8 mouse cellular contexts compared by ENCODE assay signal in the genomic region with DNA sequence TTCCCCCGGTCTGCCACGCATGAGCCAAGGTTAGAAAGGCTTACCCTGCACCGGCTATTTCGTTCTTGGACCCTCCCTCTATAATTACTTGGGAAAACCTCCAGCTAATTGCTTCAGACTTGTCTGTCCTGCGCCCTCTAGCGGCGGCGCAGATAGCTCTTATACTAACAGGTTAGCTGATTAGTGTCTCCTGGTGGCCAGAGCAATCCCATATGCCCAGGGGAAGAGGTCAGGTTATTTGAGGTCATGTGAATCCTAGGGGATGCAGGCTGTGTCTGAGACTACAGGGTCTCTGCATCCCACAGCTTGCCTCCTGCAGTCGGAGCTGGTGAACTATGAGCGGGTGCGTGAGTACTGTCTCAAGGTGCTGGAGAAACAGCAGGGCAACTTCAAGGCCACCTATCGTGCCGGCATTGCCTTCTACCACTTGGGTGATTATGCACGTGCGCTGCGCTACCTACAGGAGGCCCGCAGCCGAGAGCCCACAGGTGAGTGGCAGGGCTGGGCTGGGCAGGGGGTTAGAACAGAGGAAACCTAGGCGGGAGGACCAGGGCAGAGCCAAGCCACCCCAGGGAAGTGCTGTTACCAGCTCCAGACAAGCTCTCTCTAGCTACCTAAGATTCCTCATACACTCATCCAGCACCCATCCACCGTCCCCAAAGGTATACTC. TPM values are rescaled to one million over a fixed set of nuclear protein-coding genes. Genes with fewer than 3 reads are reported as not detected.
A peak's percentile ranks its signal among the peaks of the same experiment; 100 is the strongest.
DNase-seq lines count a peak whose midpoint lies in the region; ATAC-seq lines count a peak whose summit lies in the region.

No protein-coding gene starts in this region.

- H3K27me3 ChIP-seq in kidney, embryonic 14.5 days (ENCODE audit: control insufficient read depth, insufficient read depth, low read length) = peaks cover 64% of the 10 kb centered on the region
- H3K27me3 ChIP-seq in hindbrain, embryonic 14.5 days (ENCODE audit: control insufficient read depth, insufficient read depth, low read length) = 0 out of 2 replicates have a peak, but pooled peaks cover 10% of the 10 kb centered on the region
- H3K27me3 ChIP-seq in neural tube, embryonic 14.5 days (ENCODE audit: control insufficient read depth, insufficient read depth, low read length) = no peaks in the 10 kb centered on the region
- peaks cover 72% of the 10 kb centered on the region for H3K27me3 ChIP-seq in intestine, embryonic 15.5 days (replicated peaks)

- H3K27ac ChIP-seq in kidney, embryonic 14.5 days (ENCODE audit: low read depth, low read length) = no peak overlapping the region
- peak overlapping the region; percentile 97 for H3K27ac ChIP-seq in hindbrain, embryonic 14.5 days
- H3K27ac ChIP-seq in neural tube, embryonic 14.5 days (ENCODE audit: low read depth, low read length) = 0 out of 2 replicates have a peak overlapping the region, but pooled peaks have one; percentile 93
- no peak overlapping the region for H3K27ac ChIP-seq in intestine, embryonic 15.5 days

- 66% methylated on average over 20 of the region's 20 CpGs for WGBS in kidney, embryonic 14.5 days
- WGBS in hindbrain, embryonic 14.5 days = 68% methylated on average over 20 of the region's 20 CpGs
- WGBS in neural tube, embryonic 14.5 days = 61% methylated on average over 20 of the region's 20 CpGs
- 64% methylated on average over 20 of the region's 20 CpGs for WGBS in intestine, embryonic 15.5 days

- intact Hi-C loops in left cerebral cortex, postnatal 14 days (cut with DNase I) = loop anchor here (2.0 to 5.0 kb wide), 2 partner anchors 30 to 62 kb away; a partner anchor contains a TSS

- H3K4me2 ChIP-seq in kidney, embryonic 14.5 days (replicated peaks; ENCODE audit: low read depth, low read length) = no peak overlapping the region
- peak overlapping the region; percentile 73 for H3K4me2 ChIP-seq in hindbrain, embryonic 14.5 days (replicated peaks)
- H3K4me2 ChIP-seq in neural tube, embryonic 14.5 days (ENCODE audit: low read depth, low read length) = peak overlapping the region; percentile 63
- no peak overlapping the region for H3K4me2 ChIP-seq in intestine, embryonic 15.5 days (replicated peaks)

- 0 out of 2 replicates have a peak, but pooled peaks cover 4% of the 10 kb centered on the region for H3K4me1 ChIP-seq in kidney, embryonic 14.5 days (ENCODE audit: control insufficient read depth, insufficient read depth, low read length)
- peaks cover 7% of the 10 kb centered on the region for H3K4me1 ChIP-seq in hindbrain, embryonic 14.5 days (replicated peaks; ENCODE audit: control insufficient read depth, insufficient read depth, low read length)
- peaks cover 9% of the 10 kb centered on the region; the same call in 1 of the 2 replicates for H3K4me1 ChIP-seq in neural tube, embryonic 14.5 days (ENCODE audit: control insufficient read depth, insufficient read depth, low read length)
- H3K4me1 ChIP-seq in intestine, embryonic 15.5 days (replicated peaks) = peaks cover 7% of the 10 kb centered on the region; the same call in 1 of the 2 replicates

- no peaks in the 10 kb centered on the region; the same call in 1 of the 2 replicates for H3K36me3 ChIP-seq in kidney, embryonic 14.5 days (ENCODE audit: control insufficient read depth, insufficient read depth, low read length)
- peaks cover 41% of the 10 kb centered on the region for H3K36me3 ChIP-seq in hindbrain, embryonic 14.5 days (replicated peaks; ENCODE audit: control insufficient read depth, insufficient read depth)
- H3K36me3 ChIP-seq in neural tube, embryonic 14.5 days (ENCODE audit: control insufficient read depth, insufficient read depth, low read length) = peaks cover 23% of the 10 kb centered on the region
- no peaks in the 10 kb centered on the region; the same call in 1 of the 2 replicates for H3K36me3 ChIP-seq in intestine, embryonic 15.5 days

- no peak overlapping the region for H3K4me3 ChIP-seq in kidney, embryonic 14.5 days (ENCODE audit: low read length)
- H3K4me3 ChIP-seq in hindbrain, embryonic 14.5 days (replicated peaks; ENCODE audit: low read length) = peak overlapping the region; percentile 58
- peak overlapping the region; percentile 61 for H3K4me3 ChIP-seq in neural tube, embryonic 14.5 days (ENCODE audit: low read depth, low read length)
- no peak overlapping the region for H3K4me3 ChIP-seq in intestine, embryonic 15.5 days (replicated peaks)

- no peak overlapping the region for H3K9ac ChIP-seq in kidney, embryonic 14.5 days (ENCODE audit: low read depth, low read length)
- H3K9ac ChIP-seq in hindbrain, embryonic 14.5 days = peak overlapping the region; percentile 79
- H3K9ac ChIP-seq in neural tube, embryonic 14.5 days (replicated peaks; ENCODE audit: low read depth, low read length) = peak overlapping the region; percentile 82; the same call in 1 of the 2 replicates
- H3K9ac ChIP-seq in intestine, embryonic 15.5 days = no peak overlapping the region

- DNase-seq in kidney, adult 18-20 months = peak; percentile 44
- DNase-seq in cerebellum, adult 18-20 months = peak; percentile 64 to 80
- peak; percentile 40 for DNase-seq in hindbrain, embryonic 14.5 days (ENCODE audit: low spot score)
- DNase-seq in left cerebral cortex, postnatal 14 days (ENCODE audit: low spot score in 2 of 2) = peak; percentile 73 to 75
- no peak for DNase-seq in adipocyte (ENCODE audit: low spot score)

- no peak for ATAC-seq in kidney, embryonic 14.5 days (ENCODE audit: low FRiP score, low TSS enrichment)
- no peak; the same call in 1 of the 2 replicates for ATAC-seq in hindbrain, embryonic 14.5 days (ENCODE audit: low FRiP score)
- ATAC-seq in neural tube, embryonic 14.5 days (ENCODE audit: low read depth) = no peak; the same call in 1 of the 2 replicates
- no peak for ATAC-seq in intestine, embryonic 15.5 days

- no peaks in the 10 kb centered on the region for H3K9me3 ChIP-seq in kidney, embryonic 14.5 days (ENCODE audit: control insufficient read depth, low read length)
- no peaks in the 10 kb centered on the region for H3K9me3 ChIP-seq in hindbrain, embryonic 14.5 days (ENCODE audit: control insufficient read depth, low read length)
- H3K9me3 ChIP-seq in neural tube, embryonic 14.5 days (ENCODE audit: control insufficient read depth, low read length) = no peaks in the 10 kb centered on the region
- H3K9me3 ChIP-seq in intestine, embryonic 15.5 days = no peaks in the 10 kb centered on the region

RNA-seq across cellular contexts. Expression of a gene that starts 1.0 kb away (rescaled TPM):
- 0.20 TPM in 1 of 2 replicates, not detected in the other for polyA plus RNA-seq in kidney, embryonic 14.5 days (2014; fragmentation: Nextera tagmentation; extraction: Ambion mirVana)
- 98.6 and 100 TPM in 2 replicates for polyA plus RNA-seq in hindbrain, embryonic 14.5 days (2014; fragmentation: Nextera tagmentation; extraction: Ambion mirVana)
- total RNA-seq in left cerebral cortex, postnatal 14 days (2021) = 100 to 1,000 TPM; 158 to 159 TPM
- 80.3 and 111 TPM in 2 replicates for polyA plus RNA-seq in neural tube, embryonic 14.5 days (2014; fragmentation: Nextera tagmentation; extraction: Ambion mirVana)
- polyA plus RNA-seq in intestine, embryonic 15.5 days (2015; fragmentation: Nextera tagmentation; extraction: Ambion mirVana) = 2.3 and 2.5 TPM in 2 replicates

RNA-seq across cellular contexts. Expression of a gene that starts 19.7 kb away (rescaled TPM):
- 7.7 and 9.4 TPM in 2 replicates for polyA plus RNA-seq in kidney, embryonic 14.5 days (2014; fragmentation: Nextera tagmentation; extraction: Ambion mirVana)
- 23.5 and 27.2 TPM in 2 replicates for polyA plus RNA-seq in hindbrain, embryonic 14.5 days (2014; fragmentation: Nextera tagmentation; extraction: Ambion mirVana)
- 100 to 1,000 TPM; 228 to 233 TPM for total RNA-seq in left cerebral cortex, postnatal 14 days (2021)
- polyA plus RNA-seq in neural tube, embryonic 14.5 days (2014; fragmentation: Nextera tagmentation; extraction: Ambion mirVana) = 17.0 and 22.3 TPM in 2 replicates
- polyA plus RNA-seq in intestine, embryonic 15.5 days (2015; fragmentation: Nextera tagmentation; extraction: Ambion mirVana) = 5.6 and 5.8 TPM in 2 replicates

RNA-seq across cellular contexts. Expression of a gene that starts 34.4 kb away (rescaled TPM):
- 4.2 and 4.3 TPM in 2 replicates for polyA plus RNA-seq in kidney, embryonic 14.5 days (2014; fragmentation: Nextera tagmentation; extraction: Ambion mirVana)
- 11.8 and 12.5 TPM in 2 replicates for polyA plus RNA-seq in hindbrain, embryonic 14.5 days (2014; fragmentation: Nextera tagmentation; extraction: Ambion mirVana)
- total RNA-seq in left cerebral cortex, postnatal 14 days (2021) = 1 to 10 TPM; 8.0 to 8.1 TPM
- polyA plus RNA-seq in neural tube, embryonic 14.5 days (2014; fragmentation: Nextera tagmentation; extraction: Ambion mirVana) = 12.2 and 13.1 TPM in 2 replicates
- 2.8 and 3.3 TPM in 2 replicates for polyA plus RNA-seq in intestine, embryonic 15.5 days (2015; fragmentation: Nextera tagmentation; extraction: Ambion mirVana)

Comparison
In these comparisons a context has a peak if more than half of its experiments do, and no peak if none do; other contexts are left out.
1. H3K27ac ChIP-seq: peak in hindbrain, embryonic 14.5 days (single experiment) and neural tube, embryonic 14.5 days (single experiment); none in kidney, embryonic 14.5 days (single experiment) and intestine, embryonic 15.5 days (single experiment).
2. H3K4me2 ChIP-seq: peak in hindbrain, embryonic 14.5 days (single experiment) and neural tube, embryonic 14.5 days (single experiment); none in kidney, embryonic 14.5 days (single experiment) and intestine, embryonic 15.5 days (single experiment).
3. H3K4me3 ChIP-seq: peak in hindbrain, embryonic 14.5 days (single experiment) and neural tube, embryonic 14.5 days (single experiment); none in kidney, embryonic 14.5 days (single experiment) and intestine, embryonic 15.5 days (single experiment).
4. H3K9ac ChIP-seq: peak in hindbrain, embryonic 14.5 days (single experiment) and neural tube, embryonic 14.5 days (single experiment); none in kidney, embryonic 14.5 days (single experiment) and intestine, embryonic 15.5 days (single experiment).
5. RNA of a gene that starts 1.0 kb away (polyA plus RNA-seq): 80.3 to 111 TPM in neural tube, embryonic 14.5 days and 98.6 to 100 TPM in hindbrain, embryonic 14.5 days; 2.3 to 2.5 TPM in intestine, embryonic 15.5 days and 0.20 TPM in kidney, embryonic 14.5 days; every median in the first group is over 10 times any median in the second.